Mouse (Mus musculus) myocyte (in vitro differentiated cells): ENCODE measurements at regions not wholly inside any gene's neighbourhood (a gene's known extent, or its start where the extent isn't known, plus 50 kb on each side); places are given as distances from the start of the nearest gene placed in this dataset.

Experiments
- CEBPB ChIP-seq: IDR thresholded peaks from 2 replicates; pipeline ENCODE4 v1.6.1; 2011; ENCODE audit warnings: mild to moderate bottlenecking, moderate library complexity; ENCODE audit not compliant: poor library complexity, insufficient read depth, severe bottlenecking
- E2F4 ChIP-seq: IDR thresholded peaks from one replicate; pipeline ENCODE4 v1.6.1; 2011; ENCODE audit warnings: mild to moderate bottlenecking, control low read depth, moderate library complexity; ENCODE audit not compliant: insufficient read depth
- MAX ChIP-seq: IDR thresholded peaks from one replicate; pipeline ENCODE4 v1.6.1; 2011; ENCODE audit warnings: low read depth, mild to moderate bottlenecking, control low read depth
- MYOD1 ChIP-seq, 3 experiments: IDR thresholded peaks; one replicate each; pipeline ENCODE4 v1.6.1; 2011; ENCODE audit warnings: control low read depth in 2 of 3, low read depth in 2 of 3, mild to moderate bottlenecking in 2 of 3, moderate library complexity in 1 of 3; ENCODE audit not compliant: insufficient read length in 2 of 3, control insufficient read depth in 1 of 3
- MYOG ChIP-seq, 3 experiments: IDR thresholded peaks; one replicate each; pipeline ENCODE4 v1.6.1; 2011; ENCODE audit warnings: control low read depth in 2 of 3, low read depth in 2 of 3, mild to moderate bottlenecking in 2 of 3; ENCODE audit not compliant: insufficient read length in 2 of 3, control insufficient read depth in 1 of 3, insufficient read depth in 1 of 3
- POLR2A ChIP-seq: IDR thresholded peaks from one replicate; pipeline ENCODE4 v1.6.1; 2011; ENCODE audit warnings: low read depth, mild to moderate bottlenecking, control low read depth, moderate library complexity; ENCODE audit not compliant: insufficient read length
- POLR2AphosphoS2 ChIP-seq: IDR thresholded peaks from one replicate; pipeline ENCODE4 v1.6.1; 2011; ENCODE audit warnings: low read depth, control low read depth; ENCODE audit not compliant: insufficient read length
- REST ChIP-seq: IDR thresholded peaks from one replicate; pipeline ENCODE4 v1.6.1; 2011; ENCODE audit warnings: mild to moderate bottlenecking, control low read depth, moderate library complexity; ENCODE audit not compliant: insufficient read depth, insufficient read length
- SRF ChIP-seq: IDR thresholded peaks from one replicate; pipeline ENCODE4 v1.6.1; 2011; ENCODE audit warnings: low read depth; ENCODE audit not compliant: control insufficient read depth, insufficient read length
- TCF12 ChIP-seq: IDR thresholded peaks from one replicate; pipeline ENCODE4 v1.6.1; 2011; ENCODE audit warnings: mild to moderate bottlenecking, control low read depth; ENCODE audit not compliant: poor library complexity, insufficient read depth, severe bottlenecking
- TCF3 ChIP-seq: IDR thresholded peaks from one replicate; pipeline ENCODE4 v1.6.1; 2011; ENCODE audit warnings: low read depth, control low read depth; ENCODE audit not compliant: insufficient read length
- USF1 ChIP-seq: IDR thresholded peaks from one replicate; pipeline ENCODE4 v1.6.1; 2011; ENCODE audit warnings: low read depth, mild to moderate bottlenecking, control low read depth, moderate library complexity

GRCm38 (mm10) chr3:149464603-149465002 is 474.2 kb upstream of the Adgrl2 start:
- TF ChIP-seq POLR2A (no peak), MYOD1 (IDR thresholded peaks at IDR 0.05; ENCODE audit: control insufficient read depth in 1 of 3, insufficient read length in 2 of 3, low read depth in 2 of 3) (no peak), POLR2AphosphoS2 (no peak), TCF12 (no peak), USF1 (no peak), MAX (no peak), CEBPB (no peak), TCF3 (no peak), REST (no peak), SRF (no peak), E2F4 (no peak), MYOG (IDR thresholded peaks at IDR 0.05; ENCODE audit: control insufficient read depth in 1 of 3, insufficient read depth in 1 of 3, insufficient read length in 2 of 3, low read depth in 2 of 3) (no peak)
